Mouse (Mus musculus) lung, postnatal 0 days (tissue): Measurements from ENCODE around the gene Zfp706.

Experiments
- CTCF ChIP-seq: IDR thresholded peaks from 2 replicates; pipeline ENCODE4 v1.5.1; 2016; ENCODE audit warnings: antibody characterized with exemption, mild to moderate bottlenecking
- EP300 ChIP-seq: IDR thresholded peaks from 2 replicates; pipeline ENCODE4 v1.6.1; 2016; ENCODE audit warnings: antibody characterized with exemption, mild to moderate bottlenecking, control low read depth

DNA sequence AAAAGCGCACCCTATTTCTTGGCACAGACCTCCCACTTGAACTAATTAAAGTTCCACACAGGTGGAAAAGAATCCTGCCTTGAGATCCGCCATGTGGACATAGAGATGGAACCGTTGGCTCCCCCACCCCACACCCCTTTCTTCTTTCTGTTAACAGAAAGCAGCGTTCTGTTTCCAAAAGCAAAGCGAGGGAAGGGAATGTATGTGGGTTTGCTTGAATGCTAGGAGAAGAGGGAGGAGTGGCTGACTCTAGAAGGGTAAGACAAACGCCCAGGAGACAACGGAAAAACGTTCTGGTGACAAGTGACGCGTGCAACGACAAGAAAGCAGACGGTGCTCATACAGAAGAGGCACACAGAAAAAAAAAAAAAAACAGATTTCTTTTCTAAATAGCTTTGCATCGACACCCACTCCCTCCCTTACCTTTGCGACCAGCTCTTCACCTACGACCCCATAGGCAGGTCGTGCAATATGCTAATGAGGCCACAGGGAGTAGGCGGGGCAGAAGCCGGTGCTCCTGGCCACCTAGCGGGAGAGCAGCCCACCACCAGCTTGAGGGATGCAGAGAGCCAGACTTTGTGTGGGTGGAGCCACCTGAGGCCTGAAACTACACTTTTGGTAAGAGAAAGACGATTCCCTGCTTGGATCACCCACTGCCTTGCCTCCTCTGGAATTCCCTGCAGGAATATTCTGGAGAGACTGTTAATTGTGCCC is 27.9 kb downstream of the Zfp706 start:
- TF ChIP-seq EP300 (no peak), CTCF (peak; percentile 67)
